Mouse (Mus musculus) limb, embryonic 14.5 days (tissue): Measurements from ENCODE around the gene Ttc27. TPM values are rescaled to one million over a fixed set of nuclear protein-coding genes. Genes with fewer than 3 reads are reported as not detected.

Source experiments
- ATAC-seq: fragments of 200-750 bp; cut with Nextera tagmentation; 2 replicates; pipeline ENCODE4 v1.8.0; 2017; ENCODE audit warnings: low read depth, moderate number of reproducible peaks, moderate TSS enrichment; ENCODE audit not compliant: low FRiP score
- DNase-seq: peaks from one replicate; pipeline ENCODE4 v3.0.0-alpha.2; 2015; ENCODE audit warnings: low spot score
- H3K27ac ChIP-seq: fragments of 300-500 bp; sonication (generic); replicated peaks from 2 replicates; pipeline ENCODE4 v1.5.1; 2014; ENCODE audit warnings: low read depth, mild to moderate bottlenecking, low read length, moderate library complexity, mixed read lengths
- H3K27me3 ChIP-seq: fragments of 300-500 bp; sonication (generic); 2 replicates; pipeline ENCODE4 v1.6.1; 2014; ENCODE audit warnings: low read length, mixed read lengths; ENCODE audit not compliant: control insufficient read depth, insufficient read depth
- H3K36me3 ChIP-seq: fragments of 300-500 bp; sonication (generic); 2 replicates; pipeline ENCODE4 v1.6.1; 2014; ENCODE audit warnings: mild to moderate bottlenecking, low read length, moderate library complexity, mixed read lengths; ENCODE audit not compliant: control insufficient read depth, insufficient read depth
- H3K4me1 ChIP-seq: fragments of 300-500 bp; sonication (generic); 2 replicates; pipeline ENCODE4 v1.6.1; 2014; ENCODE audit warnings: antibody characterized with exemption, low read length, mixed read lengths; ENCODE audit not compliant: control insufficient read depth, insufficient read depth
- H3K4me2 ChIP-seq: fragments of 300-500 bp; sonication (generic); replicated peaks from 2 replicates; pipeline ENCODE4 v1.6.1; 2014; ENCODE audit warnings: low read depth, mild to moderate bottlenecking, low read length, moderate library complexity; ENCODE audit not compliant: severe bottlenecking
- H3K4me3 ChIP-seq: fragments of 300-500 bp; sonication (generic); replicated peaks from 2 replicates; pipeline ENCODE4 v1.5.1; 2014; ENCODE audit warnings: low read length
- H3K9ac ChIP-seq: fragments of 300-500 bp; sonication (generic); 2 replicates; pipeline ENCODE4 v1.6.1; 2014; ENCODE audit warnings: mild to moderate bottlenecking, low read depth, low read length, moderate library complexity; ENCODE audit not compliant: severe bottlenecking
- H3K9me3 ChIP-seq: fragments of 300-500 bp; sonication (generic); 2 replicates; pipeline ENCODE4 v1.6.1; 2016; ENCODE audit warnings: low read length; ENCODE audit not compliant: control insufficient read depth
- POLR2A ChIP-seq: fragments of 200-500 bp; IDR thresholded peaks from 2 replicates; pipeline ENCODE4 v1.8.0; 2012; ENCODE audit warnings: inconsistent platforms, mild to moderate bottlenecking, moderate library complexity, borderline replicate concordance; ENCODE audit not compliant: insufficient read depth, insufficient read length; ENCODE audit errors: extremely low read depth
- WGBS: fragments of 180-500 bp; shearing (Covaris S2); extraction: QIAGEN DNeasy Blood & Tissue Kit; methylation state at CpG from one replicate; pipeline ENCODE4 v1.1.7; 2014; 5-methylcytosine and 5-hydroxymethylcytosine counted together
- polyA plus RNA-seq, 2 experiments: library from polyadenylated mRNA; depleted of rRNA in 1 of 2; stranded (reverse) in 1 of 2; unstranded in 1 of 2; fragments of >200 nt; fragmentation: Nextera tagmentation in 1 of 2; extraction: Ambion mirVana in 1 of 2; gene quantifications; 2 replicates each; pipeline versions ENCODE4 v1.2.1 to v1.2.3; 2012 to 2014

Ttc27 gene
- polyA plus RNA-seq, 2 experiments: 17.5 to 24.4 TPM

- H3K4me3 ChIP-seq: no peak overlapping the region
- 90% methylated on average over 4 of the region's 4 CpGs for WGBS
- ATAC-seq (no peak), DNase-seq (no peak)
- H3K9ac ChIP-seq: no peak overlapping the region
- H3K36me3 ChIP-seq: peaks cover 5% of the 10 kb centered on the region; the same call in 1 of the 2 replicates
- no peak for TF ChIP-seq POLR2A
- H3K4me1 ChIP-seq: no peaks in the 10 kb centered on the region
- no peak overlapping the region for H3K27ac ChIP-seq
- no peak overlapping the region for H3K4me2 ChIP-seq
- H3K9me3 ChIP-seq: no peaks in the 10 kb centered on the region
- no peaks in the 10 kb centered on the region for H3K27me3 ChIP-seq
Observed at GRCm38 (mm10) chr17:74751026-74751425, 33.5 kb downstream of the Ttc27 start.

GRCm38 (mm10) chr17:74752906-74753627 is 35.5 kb downstream of the Ttc27 start:
- DNase-seq (no peak), ATAC-seq (no peak)
- Histone ChIP-seq H3K27me3 (no peaks in the 10 kb centered on the region), H3K9ac (no peak overlapping the region), H3K9me3 (no peaks in the 10 kb centered on the region), H3K27ac (no peak overlapping the region), H3K4me3 (no peak overlapping the region), H3K4me2 (no peak overlapping the region), H3K36me3 (0 out of 2 replicates have a peak, but pooled peaks cover under 1% of the 10 kb centered on the region), H3K4me1 (no peaks in the 10 kb centered on the region)
- TF ChIP-seq POLR2A: no peak
- WGBS: 83% methylated on average over 8 of the region's 8 CpGs

- 86% methylated on average over 5 of the region's 5 CpGs for WGBS
- DNase-seq: no peak
- Histone ChIP-seq H3K9me3 (no peaks in the 10 kb centered on the region), H3K9ac (no peak overlapping the region), H3K4me2 (no peak overlapping the region), H3K27ac (no peak overlapping the region), H3K4me1 (no peaks in the 10 kb centered on the region), H3K4me3 (no peak overlapping the region), H3K36me3 (peaks cover 3% of the 10 kb centered on the region), H3K27me3 (no peaks in the 10 kb centered on the region)
- no peak for TF ChIP-seq POLR2A
- no peak for ATAC-seq
Observed at GRCm38 (mm10) chr17:74753628-74754104, 36.1 kb downstream of the Ttc27 start.

GRCm38 (mm10) chr17:74754369-74755118 is 37.0 kb downstream of the Ttc27 start:
- Histone ChIP-seq H3K9ac (no peak overlapping the region), H3K27me3 (no peaks in the 10 kb centered on the region), H3K36me3 (peaks cover 5% of the 10 kb centered on the region), H3K4me3 (no peak overlapping the region), H3K9me3 (no peaks in the 10 kb centered on the region), H3K4me1 (no peaks in the 10 kb centered on the region), H3K4me2 (no peak overlapping the region), H3K27ac (no peak overlapping the region)
- no peak for DNase-seq
- TF ChIP-seq POLR2A: no peak
- no peak for ATAC-seq
- 96% methylated on average over 11 of the region's 11 CpGs for WGBS

- WGBS: 79% methylated on average over 9 of the region's 9 CpGs
- ATAC-seq: no peak
- no peak overlapping the region for H3K27ac ChIP-seq
- H3K36me3 ChIP-seq: no peaks in the 10 kb centered on the region; the same call in 1 of the 2 replicates
- H3K4me1 ChIP-seq: no peaks in the 10 kb centered on the region
- TF ChIP-seq POLR2A: no peak
- H3K9me3 ChIP-seq: no peaks in the 10 kb centered on the region
- H3K4me3 ChIP-seq: no peak overlapping the region
- H3K27me3 ChIP-seq: no peaks in the 10 kb centered on the region
- H3K9ac ChIP-seq: no peak overlapping the region
- H3K4me2 ChIP-seq: no peak overlapping the region
- DNase-seq: no peak
Observed at GRCm38 (mm10) chr17:74769390-74769811, 51.9 kb downstream of the Ttc27 start.
